Mouse (Mus musculus): ENCODE measurements around the gene Cwc22. TPM values are rescaled to one million over a fixed set of nuclear protein-coding genes. Genes with fewer than 3 reads are reported as not detected.

Gene Cwc22
- total RNA-seq (2021): 10 to 100 TPM; 24.5 to 29.4 TPM

- intact Hi-C loops (cut with DNase I): loop anchor here (1.0 kb wide), 1 partner anchor 28 kb away; no protein-coding TSS in a partner anchor
These were observed at the start of gene Cwc22 for GRCm38 (mm10) chr2:77945596-77946485. Gene Cwc22, minus strand, starts transcription at chr2:77946375.

GRCm38 (mm10) chr2:77993727-77994401 lies 47.7 kb upstream of the Cwc22 start:
- no peak for DNase-seq (ENCODE audit: low spot score in 2 of 2)
- intact Hi-C loops (cut with DNase I): no loop called here

More at GRCm38 (mm10) chr2:77945596-77946485, at the start of gene Cwc22:
- peak; percentile 84 to 87 for DNase-seq (ENCODE audit: low spot score in 2 of 2)

- intact Hi-C loops (cut with DNase I): no loop called here
- no peak for DNase-seq (ENCODE audit: low spot score in 2 of 2)
These were observed 46.9 kb upstream of the Cwc22 start for GRCm38 (mm10) chr2:77992951-77993604.

- no peak for DNase-seq (ENCODE audit: low spot score in 2 of 2)
- intact Hi-C loops (cut with DNase I): no loop called here
These were observed 44.6 kb upstream of the Cwc22 start for GRCm38 (mm10) chr2:77990820-77991219.

- no peak for DNase-seq (ENCODE audit: low spot score in 2 of 2)
- intact Hi-C loops (cut with DNase I): no loop called here
These were observed 43.9 kb upstream of the Cwc22 start for GRCm38 (mm10) chr2:77990121-77990520.

GRCm38 (mm10) chr2:77989390-77989789 lies 43.2 kb upstream of the Cwc22 start:
- intact Hi-C loops (cut with DNase I): no loop called here
- no peak for DNase-seq (ENCODE audit: low spot score in 2 of 2)

GRCm38 (mm10) chr2:77985991-77986730 lies 40.0 kb upstream of the Cwc22 start:
- DNase-seq (ENCODE audit: low spot score in 2 of 2): no peak
- intact Hi-C loops (cut with DNase I): no loop called here

- intact Hi-C loops (cut with DNase I): no loop called here
- DNase-seq (ENCODE audit: low spot score in 2 of 2): no peak
These were observed 38.0 kb upstream of the Cwc22 start for GRCm38 (mm10) chr2:77984209-77984608.

- intact Hi-C loops (cut with DNase I): no loop called here
- no peak for DNase-seq (ENCODE audit: low spot score in 2 of 2)
These were observed 35.7 kb upstream of the Cwc22 start for GRCm38 (mm10) chr2:77981826-77982225.

- DNase-seq (ENCODE audit: low spot score in 2 of 2): no peak
- intact Hi-C loops (cut with DNase I): no loop called here
These were observed 34.5 kb upstream of the Cwc22 start for GRCm38 (mm10) chr2:77980696-77981095.

- intact Hi-C loops (cut with DNase I): no loop called here
These were observed 33.3 kb upstream of the Cwc22 start for GRCm38 (mm10) chr2:77979519-77979918.

GRCm38 (mm10) chr2:77979081-77979480 lies 32.9 kb upstream of the Cwc22 start:
- intact Hi-C loops (cut with DNase I): no loop called here
- DNase-seq (ENCODE audit: low spot score in 2 of 2): no peak

More at GRCm38 (mm10) chr2:77979519-77979918, 33.3 kb upstream of the Cwc22 start:
- DNase-seq (ENCODE audit: low spot score in 2 of 2): no peak

GRCm38 (mm10) chr2:77978256-77978655 lies 32.1 kb upstream of the Cwc22 start:
- intact Hi-C loops (cut with DNase I): no loop called here
- DNase-seq (ENCODE audit: low spot score in 2 of 2): no peak

GRCm38 (mm10) chr2:77976321-77976920 lies 30.2 kb upstream of the Cwc22 start:
- no peak for DNase-seq (ENCODE audit: low spot score in 2 of 2)
- intact Hi-C loops (cut with DNase I): no loop called here

GRCm38 (mm10) chr2:77975606-77976005 lies 29.4 kb upstream of the Cwc22 start:
- DNase-seq (ENCODE audit: low spot score in 2 of 2): peak; percentile 32 to 37
- intact Hi-C loops (cut with DNase I): no loop called here

GRCm38 (mm10) chr2:77974986-77975385 lies 28.8 kb upstream of the Cwc22 start:
- intact Hi-C loops (cut with DNase I): loop anchor here (1.0 kb wide), 1 partner anchor 30 kb away; no protein-coding TSS in a partner anchor

GRCm38 (mm10) chr2:77974366-77974765 lies 28.2 kb upstream of the Cwc22 start:
- intact Hi-C loops (cut with DNase I): loop anchor here (1.0 kb wide), 1 partner anchor 29 kb away; no protein-coding TSS in a partner anchor

More at GRCm38 (mm10) chr2:77974986-77975385, 28.8 kb upstream of the Cwc22 start:
- no peak for DNase-seq (ENCODE audit: low spot score in 2 of 2)

GRCm38 (mm10) chr2:77973296-77973695 lies 27.1 kb upstream of the Cwc22 start:
- intact Hi-C loops (cut with DNase I): no loop called here
- DNase-seq (ENCODE audit: low spot score in 2 of 2): no peak

More at GRCm38 (mm10) chr2:77974366-77974765, 28.2 kb upstream of the Cwc22 start:
- no peak for DNase-seq (ENCODE audit: low spot score in 2 of 2)

- DNase-seq (ENCODE audit: low spot score in 2 of 2): no peak
- intact Hi-C loops (cut with DNase I): no loop called here
These were observed 26.4 kb upstream of the Cwc22 start for GRCm38 (mm10) chr2:77972541-77972940.

Data from left cerebral cortex, postnatal 36 days (tissue).